Mouse (Mus musculus) liver, embryonic 11.5 days (tissue): ENCODE results near the gene Rtl10. TPM values are rescaled to one million over a fixed set of nuclear protein-coding genes. Genes with fewer than 3 reads are reported as not detected.

Experiments used
- ATAC-seq: fragments of 200-750 bp; cut with Nextera tagmentation; replicated peaks from 2 replicates; pipeline ENCODE4 v1.8.0; 2017; ENCODE audit warnings: moderate number of reproducible peaks, mild to moderate bottlenecking, moderate TSS enrichment, moderate library complexity; ENCODE audit not compliant: low FRiP score
- DNase-seq: peaks from one replicate; pipeline ENCODE4 v3.0.0-alpha.2; 2017; ENCODE audit warnings: low spot score
- H3K27ac ChIP-seq: fragments of 300-500 bp; sonication (generic); 2 replicates; pipeline ENCODE4 v1.5.1; 2014; ENCODE audit warnings: mild to moderate bottlenecking, low read depth, low read length, control low read depth
- H3K27me3 ChIP-seq: fragments of 300-500 bp; sonication (generic); replicated peaks from 2 replicates; pipeline ENCODE4 v1.6.1; 2014; ENCODE audit warnings: low read length, mixed read lengths; ENCODE audit not compliant: control insufficient read depth, insufficient read depth
- H3K36me3 ChIP-seq: fragments of 300-500 bp; sonication (generic); 2 replicates; pipeline ENCODE4 v1.6.1; 2014; ENCODE audit warnings: mild to moderate bottlenecking, low read length, moderate library complexity, mixed read lengths; ENCODE audit not compliant: control insufficient read depth, insufficient read depth
- H3K4me1 ChIP-seq: fragments of 300-500 bp; sonication (generic); replicated peaks from 2 replicates; pipeline ENCODE4 v1.6.1; 2014; ENCODE audit warnings: low read length, mixed read lengths; ENCODE audit not compliant: control insufficient read depth, insufficient read depth
- H3K4me2 ChIP-seq: fragments of 300-500 bp; sonication (generic); 2 replicates; pipeline ENCODE4 v1.6.1; 2014; ENCODE audit warnings: mild to moderate bottlenecking, control low read depth, moderate library complexity
- H3K4me3 ChIP-seq: fragments of 300-500 bp; sonication (generic); 2 replicates; pipeline ENCODE4 v1.5.1; 2014; ENCODE audit warnings: low read depth, low read length, control low read depth
- H3K9ac ChIP-seq: fragments of 300-500 bp; sonication (generic); 2 replicates; pipeline ENCODE4 v1.6.1; 2014; ENCODE audit warnings: low read depth, low read length, control low read depth
- H3K9me3 ChIP-seq: fragments of 300-500 bp; sonication (generic); 2 replicates; pipeline ENCODE4 v1.6.1; 2016; ENCODE audit warnings: low read length, inconsistent platforms, mixed read lengths; ENCODE audit not compliant: control insufficient read depth
- WGBS: fragments of 180-500 bp; shearing (Covaris S2); extraction: QIAGEN DNeasy Blood & Tissue Kit; methylation state at CpG from one replicate; pipeline ENCODE4 v1.1.7; 2014; 5-methylcytosine and 5-hydroxymethylcytosine counted together
- polyA plus RNA-seq: library from polyadenylated mRNA; unstranded; fragments of >200 nt; fragmentation: Nextera tagmentation; extraction: Ambion mirVana; gene quantifications from 2 replicates; pipeline ENCODE4 v1.2.1, GENCODE M21; 2014

The Rtl10 gene
- polyA plus RNA-seq, 1 experiment from 2014 or later: 2.1 TPM

DNA sequence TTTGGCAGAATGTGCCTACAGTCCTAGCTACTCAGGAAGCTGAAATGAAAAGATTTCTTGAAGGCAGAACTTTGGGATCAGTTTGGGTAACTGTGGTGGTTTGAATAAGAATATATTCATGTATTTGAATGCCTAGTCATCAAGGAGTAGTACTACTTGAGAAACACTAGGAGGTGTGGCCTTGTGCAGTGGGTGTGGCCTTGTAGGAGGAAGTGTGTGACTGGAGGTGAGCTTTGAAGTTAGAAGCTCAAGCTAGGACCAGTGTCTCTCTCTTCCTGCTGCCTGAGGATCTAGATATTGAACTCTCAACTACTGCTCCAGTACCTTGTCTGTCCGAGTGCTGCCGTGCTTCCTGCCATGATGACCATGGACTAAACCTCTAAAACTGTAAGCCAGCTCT lies 12.6 kb upstream of the Rtl10 start:
- Histone ChIP-seq H3K9me3 (no peaks in the 10 kb centered on the region), H3K9ac (no peak overlapping the region), H3K4me2 (no peak overlapping the region), H3K27me3 (no peaks in the 10 kb centered on the region), H3K36me3 (no peaks in the 10 kb centered on the region), H3K4me1 (no peaks in the 10 kb centered on the region), H3K27ac (no peak overlapping the region), H3K4me3 (no peak overlapping the region)
- ATAC-seq (no peak), DNase-seq (no peak)
- WGBS: 94% methylated on average over 2 of the region's 2 CpGs

DNA sequence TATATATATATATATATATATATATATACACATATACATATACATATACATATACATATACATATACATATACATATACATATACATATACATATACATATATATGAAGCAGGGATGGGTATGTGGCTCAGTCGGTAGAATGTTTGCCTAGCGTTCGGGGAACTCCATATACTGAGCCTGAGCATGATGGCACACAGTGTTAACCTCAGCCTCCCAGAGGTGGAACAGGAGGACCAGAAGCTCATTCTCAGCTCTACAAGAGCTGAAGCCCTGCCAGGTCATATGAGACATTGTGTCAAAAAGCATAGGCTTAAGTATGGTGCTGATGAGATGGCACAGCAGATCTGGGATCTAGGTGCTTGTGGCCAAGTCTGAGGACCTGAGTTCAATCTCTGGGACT lies 8.4 kb upstream of the Rtl10 start:
- Histone ChIP-seq H3K4me1 (no peaks in the 10 kb centered on the region), H3K36me3 (no peaks in the 10 kb centered on the region), H3K4me3 (no peak overlapping the region), H3K4me2 (no peak overlapping the region), H3K9ac (no peak overlapping the region), H3K9me3 (no peaks in the 10 kb centered on the region), H3K27ac (no peak overlapping the region), H3K27me3 (no peaks in the 10 kb centered on the region)
- DNase-seq (no peak), ATAC-seq (no peak)
- WGBS: 94% methylated on average over 3 of the region's 3 CpGs

GRCm38 (mm10) chr16:18490894-18491293 lies 7.8 kb upstream of the Rtl10 start:
- no peaks in the 10 kb centered on the region for H3K27me3 ChIP-seq
- no peak for DNase-seq
- WGBS: 55% methylated on average over 1 of the region's 1 CpGs
- H3K4me3 ChIP-seq: no peak overlapping the region
- H3K9ac ChIP-seq: no peak overlapping the region
- H3K4me2 ChIP-seq: no peak overlapping the region
- no peaks in the 10 kb centered on the region for H3K36me3 ChIP-seq
- H3K4me1 ChIP-seq: no peaks in the 10 kb centered on the region
- H3K27ac ChIP-seq: no peak overlapping the region
- H3K9me3 ChIP-seq: no peaks in the 10 kb centered on the region
- no peak for ATAC-seq

GRCm38 (mm10) chr16:18497865-18498515 lies 711 bp upstream of the Rtl10 start:
- Histone ChIP-seq H3K4me3 (peak overlapping the region; percentile 88), H3K4me2 (peak overlapping the region; percentile 95), H3K4me1 (peaks cover 13% of the 10 kb centered on the region), H3K27me3 (no peaks in the 10 kb centered on the region), H3K9ac (peak overlapping the region; percentile 94), H3K36me3 (peaks cover 12% of the 10 kb centered on the region), H3K9me3 (no peaks in the 10 kb centered on the region), H3K27ac (peak overlapping the region; percentile 92)
- ATAC-seq (peak; percentile 55), DNase-seq (no peak)
- WGBS: 7% methylated on average over 6 of the region's 6 CpGs

DNA sequence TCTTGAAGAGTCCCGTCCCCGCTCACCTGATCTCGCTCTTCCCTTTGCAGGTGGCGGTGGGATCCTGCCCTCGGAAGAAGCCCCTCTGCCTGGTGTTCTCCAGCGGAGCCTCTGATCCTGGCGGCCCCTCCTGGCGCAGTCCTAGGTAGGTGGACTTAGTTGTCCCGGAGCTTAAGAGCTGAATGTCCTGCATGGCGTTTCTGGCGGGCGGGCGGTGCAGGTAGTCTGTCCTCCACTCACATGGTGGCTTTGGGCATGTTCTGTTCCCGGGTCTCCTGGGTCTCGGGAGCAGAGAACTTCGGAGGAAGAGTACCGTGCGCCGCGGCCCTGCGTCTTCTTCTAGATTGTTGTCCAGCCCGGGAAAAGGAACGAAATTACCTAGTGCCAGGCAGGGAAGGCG lies 295 bp downstream of the Rtl10 start:
- no peaks in the 10 kb centered on the region for H3K9me3 ChIP-seq
- H3K4me3 ChIP-seq: peak overlapping the region; percentile 88
- H3K4me2 ChIP-seq: peak overlapping the region; percentile 95
- peak; percentile 53 for ATAC-seq
- peaks cover 13% of the 10 kb centered on the region for H3K4me1 ChIP-seq
- H3K36me3 ChIP-seq: peaks cover 12% of the 10 kb centered on the region
- no peaks in the 10 kb centered on the region for H3K27me3 ChIP-seq
- no peak for DNase-seq
- H3K9ac ChIP-seq: peak overlapping the region; percentile 94
- H3K27ac ChIP-seq: peak overlapping the region; percentile 92; the same call in 1 of the 2 replicates
- 1% methylated on average over 24 of the region's 24 CpGs for WGBS

- H3K9me3 ChIP-seq: no peaks in the 10 kb centered on the region
Observed at GRCm38 (mm10) chr16:18501531-18501930, 2.8 kb downstream of the Rtl10 start.

DNA sequence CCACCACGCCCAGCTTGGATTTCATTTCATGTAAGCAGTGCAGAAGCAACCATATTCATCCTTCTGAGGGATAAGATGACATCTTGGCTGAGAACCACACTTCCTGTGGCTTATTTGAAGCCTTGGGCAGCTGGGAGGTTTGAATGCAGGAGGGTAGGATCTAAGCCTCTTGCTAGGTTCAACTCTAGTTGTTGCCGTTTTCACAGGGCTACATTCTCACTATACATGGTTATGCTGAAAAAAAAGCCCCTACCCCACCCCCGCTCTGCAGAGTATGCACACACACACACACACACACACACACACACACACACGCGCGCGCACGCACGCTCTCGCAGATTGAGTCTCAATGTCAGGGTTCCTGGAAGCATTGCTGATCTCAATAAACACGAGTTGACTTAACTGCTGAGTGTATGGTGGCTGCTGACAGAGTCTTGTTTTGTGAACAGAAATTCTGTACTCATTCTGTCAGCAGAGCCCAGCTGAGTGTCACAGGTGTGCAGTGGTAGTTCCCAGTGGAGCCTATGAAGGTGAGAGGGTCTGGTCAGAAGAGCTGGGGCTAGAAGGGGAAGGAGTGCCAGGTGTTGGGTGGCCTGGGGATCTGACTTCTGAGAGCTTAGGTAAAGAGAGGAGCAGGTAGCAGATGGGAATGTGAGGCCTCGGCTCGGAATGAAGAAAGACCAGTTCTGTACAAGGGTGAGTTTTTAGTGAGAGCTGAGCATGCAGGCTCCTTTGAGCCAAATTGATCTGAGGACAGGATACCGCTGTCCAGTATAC lies 5.1 kb downstream of the Rtl10 start:
- no peaks in the 10 kb centered on the region for H3K9me3 ChIP-seq
- no peak overlapping the region for H3K4me3 ChIP-seq
- peaks cover 12% of the 10 kb centered on the region for H3K36me3 ChIP-seq
- peaks cover 8% of the 10 kb centered on the region for H3K4me1 ChIP-seq
- H3K4me2 ChIP-seq: no peak overlapping the region
- H3K9ac ChIP-seq: no peak overlapping the region
- H3K27ac ChIP-seq: no peak overlapping the region
- no peak for DNase-seq
- WGBS: 86% methylated on average over 14 of the region's 14 CpGs
- no peaks in the 10 kb centered on the region for H3K27me3 ChIP-seq
- ATAC-seq: no peak

More at GRCm38 (mm10) chr16:18501531-18501930, 2.8 kb downstream of the Rtl10 start:
- Histone ChIP-seq H3K27me3 (no peaks in the 10 kb centered on the region), H3K27ac (no peak overlapping the region), H3K4me2 (no peak overlapping the region), H3K4me1 (peaks cover 13% of the 10 kb centered on the region), H3K9ac (no peak overlapping the region), H3K4me3 (no peak overlapping the region), H3K36me3 (peaks cover 12% of the 10 kb centered on the region)
- ATAC-seq: no peak
- no peak for DNase-seq
- WGBS: 89% methylated on average over 6 of the region's 6 CpGs

- WGBS: 87% methylated on average over 3 of the region's 3 CpGs
- DNase-seq (no peak), ATAC-seq (no peak)
- Histone ChIP-seq H3K4me1 (no peaks in the 10 kb centered on the region), H3K9ac (no peak overlapping the region), H3K9me3 (no peaks in the 10 kb centered on the region), H3K27ac (no peak overlapping the region), H3K4me3 (no peak overlapping the region), H3K4me2 (no peak overlapping the region), H3K27me3 (no peaks in the 10 kb centered on the region), H3K36me3 (peaks cover 6% of the 10 kb centered on the region; the same call in 1 of the 2 replicates)
Observed at GRCm38 (mm10) chr16:18506524-18507199, 8.0 kb downstream of the Rtl10 start.
